Mouse (Mus musculus): ENCODE data around the gene Arhgef18.

GRCm38 (mm10) chr8:3426211-3426610 is 33.4 kb downstream of the Arhgef18 start:
- TF ChIP-seq POLR2A (IDR thresholded peaks at IDR 0.05; ENCODE audit: low read depth, low read length) (no peak), CTCF (IDR thresholded peaks at IDR 0.05; ENCODE audit: borderline replicate concordance, insufficient read depth, low read length) (no peak)

Data from embryonic fibroblast, embryonic 13.5 days (primary cell).